Mouse (Mus musculus): ENCODE data around the gene Gm45140.

DNA sequence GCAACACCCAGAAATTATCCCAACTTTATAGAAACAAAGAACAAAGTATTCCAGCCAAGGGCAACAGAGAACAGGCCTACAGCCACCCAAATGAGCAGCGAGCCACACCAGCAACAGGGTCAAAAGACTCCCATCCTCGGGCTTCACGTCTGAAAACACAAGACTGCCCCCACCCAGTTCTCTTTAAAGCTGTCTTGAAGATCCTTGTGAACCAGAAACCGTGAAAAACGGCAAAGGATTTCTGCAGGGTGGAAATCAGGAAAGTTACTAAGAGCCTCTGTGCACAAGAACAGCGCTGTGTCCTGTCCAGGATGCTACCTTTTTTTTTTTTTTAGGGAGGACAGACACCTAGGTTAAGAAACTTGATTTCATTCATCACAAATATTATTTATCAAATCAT lies 25.3 kb downstream of the Gm45140 start:
- TF ChIP-seq EP300 (IDR thresholded peaks at IDR 0.05): no peak
- no peak for TF ChIP-seq CTCF (IDR thresholded peaks at IDR 0.05)
